Mouse (Mus musculus) thymus, postnatal 36 days (tissue): ENCODE measurements at regions not wholly inside any gene's neighbourhood (a gene's known extent, or its start where the extent isn't known, plus 50 kb on each side); places are given as distances from the start of the nearest gene placed in this dataset.

Experiments
- DNase-seq, 2 experiments: peaks; one replicate each; pipeline ENCODE4 v3.0.0; 2022; ENCODE audit warnings: mixed read lengths in 2 of 2

- no peak for DNase-seq
Measured at GRCm38 (mm10) chr1:144452141-144452540, 115.3 kb downstream of the Rgs21 start.

GRCm38 (mm10) chr1:144451731-144452130 lies 115.7 kb downstream of the Rgs21 start:
- DNase-seq, result no peak

- no peak for DNase-seq
Measured at GRCm38 (mm10) chr1:144436617-144437016, 130.8 kb downstream of the Rgs21 start.

- no peak for DNase-seq
Measured at GRCm38 (mm10) chr1:144432816-144433215, 134.7 kb downstream of the Rgs21 start.

GRCm38 (mm10) chr1:144431535-144432276 lies 135.8 kb downstream of the Rgs21 start:
- no peak for DNase-seq

GRCm38 (mm10) chr1:144421374-144421773 lies 146.1 kb downstream of the Rgs21 start:
- DNase-seq, result no peak

- DNase-seq, result peak; percentile 55 to 70
Measured at GRCm38 (mm10) chr1:144406387-144407383, 157.6 kb upstream of the Rgs1 start.

- DNase-seq, result no peak
Measured at GRCm38 (mm10) chr1:144405724-144406123, 156.7 kb upstream of the Rgs1 start.

- no peak for DNase-seq
Measured at GRCm38 (mm10) chr1:144405031-144405430, 156.0 kb upstream of the Rgs1 start.

- DNase-seq, result no peak
Measured at GRCm38 (mm10) chr1:144379991-144380594, 131.1 kb upstream of the Rgs1 start.

GRCm38 (mm10) chr1:144374121-144374520 lies 125.1 kb upstream of the Rgs1 start:
- DNase-seq, result no peak

GRCm38 (mm10) chr1:144367492-144367891 lies 118.5 kb upstream of the Rgs1 start:
- no peak for DNase-seq

GRCm38 (mm10) chr1:144355560-144356310 lies 106.7 kb upstream of the Rgs1 start:
- no peak for DNase-seq

- no peak for DNase-seq
Measured at GRCm38 (mm10) chr1:144355041-144355440, 106.0 kb upstream of the Rgs1 start.

GRCm38 (mm10) chr1:144353320-144353719 lies 104.3 kb upstream of the Rgs1 start:
- DNase-seq, result no peak

GRCm38 (mm10) chr1:144343820-144344219 lies 94.8 kb upstream of the Rgs1 start:
- DNase-seq, result no peak

- DNase-seq, result no peak
Measured at GRCm38 (mm10) chr1:144343299-144343698, 94.3 kb upstream of the Rgs1 start.

GRCm38 (mm10) chr1:144337572-144337971 lies 88.5 kb upstream of the Rgs1 start:
- DNase-seq, result no peak

- peak; percentile 11 to 23 for DNase-seq
Measured at GRCm38 (mm10) chr1:144330365-144331050, 81.5 kb upstream of the Rgs1 start.

- no peak for DNase-seq
Measured at GRCm38 (mm10) chr1:144319406-144319805, 70.4 kb upstream of the Rgs1 start.

- no peak for DNase-seq
Measured at GRCm38 (mm10) chr1:144318289-144318688, 69.2 kb upstream of the Rgs1 start.

GRCm38 (mm10) chr1:144317560-144317959 lies 68.5 kb upstream of the Rgs1 start:
- DNase-seq, result no peak
